Mouse (Mus musculus): ENCODE measurements around the gene Vmn1r64.
"Not testable (repeated sequence)": the region's sequence is repeated elsewhere in the genome, so short reads cannot be mapped to it uniquely, and the experiment has no call there.

Vmn1r64 gene

DNA sequence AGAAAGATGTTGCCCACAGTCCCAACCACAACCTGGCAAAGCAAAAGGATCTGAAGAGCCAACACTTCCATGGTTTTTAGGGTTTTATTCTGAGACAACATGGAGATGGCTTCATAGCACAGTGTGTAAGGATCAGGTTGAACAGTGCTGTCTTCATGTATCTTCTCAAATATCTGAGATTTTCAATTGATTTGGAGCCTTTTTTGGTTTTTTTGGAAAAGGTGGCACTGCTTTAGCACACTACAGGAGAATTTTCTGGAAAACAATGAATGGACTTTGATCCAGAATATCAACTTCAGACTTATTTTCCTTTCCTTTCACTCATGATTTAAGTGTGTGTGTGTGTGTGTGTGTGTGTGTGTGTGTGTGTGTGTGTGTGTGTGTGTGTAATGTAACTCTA, at the start of gene Vmn1r64:
Gene Vmn1r64, minus strand, starts transcription at position 101 of the 400 bp plus-strand sequence.
- DNase-seq (ENCODE audit: low spot score in 2 of 2) = no peak

DNA sequence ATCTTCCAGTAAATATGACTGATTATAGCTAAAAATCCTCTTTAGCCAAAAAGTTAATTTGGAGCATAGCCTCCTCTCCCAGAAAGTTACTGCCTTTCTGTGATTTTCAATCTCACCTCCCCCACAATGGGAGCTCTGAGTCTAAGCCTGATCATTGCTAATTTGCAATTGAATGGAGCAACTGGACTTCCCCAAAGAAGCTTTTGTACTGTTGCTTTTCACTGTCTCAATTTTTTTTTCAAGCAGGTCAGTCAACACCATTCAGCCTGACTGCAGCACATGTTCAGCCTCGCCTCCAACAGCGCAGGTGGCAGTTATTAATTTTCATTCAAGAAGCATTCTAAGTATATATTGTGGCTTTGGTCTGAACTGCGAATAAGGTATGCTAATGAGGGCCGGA, 14.9 kb upstream of the Vmn1r64 start:
- no peak for DNase-seq (ENCODE audit: low spot score in 2 of 2)

DNA sequence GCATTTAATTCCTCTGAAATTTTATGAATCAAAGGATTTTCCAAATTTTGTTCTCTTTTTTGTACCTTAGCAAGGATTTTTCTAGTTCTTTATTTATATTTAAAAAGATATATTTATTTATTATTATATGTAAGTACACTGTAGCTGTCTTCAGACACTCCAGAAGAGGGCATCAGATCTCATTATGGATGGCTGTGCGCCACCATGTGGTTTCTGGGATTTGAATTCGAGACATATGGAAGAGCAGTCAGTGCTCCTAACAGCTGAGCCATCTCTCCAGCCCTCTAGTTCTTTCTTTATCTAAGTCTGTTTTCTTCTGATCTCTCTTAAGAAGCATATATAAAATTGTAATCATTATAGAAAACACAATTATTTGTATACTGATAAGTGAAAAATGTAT, 12.9 kb upstream of the Vmn1r64 start:
- not testable (repeated sequence) for DNase-seq (ENCODE audit: low spot score in 2 of 2)
